Comparison of ENCODE assay signal across 15 mouse cellular contexts in genomic region chr16:8933121-8933520, GRCm38 (mm10).
"Had no signal": no experiment of that assay in that cellular context is flagged by ENCODE, and none has a peak within 500 bp of the region (broad histone marks: within the 10 kb centered on the region; RNA-seq: fewer than 3 reads in every experiment).

No protein-coding gene starts in this region.

- H3K4me3 ChIP-seq: lung, embryonic 15.5 days; megakaryocyte, embryonic 14.5 days; midbrain, embryonic 13.5 days; midbrain, embryonic 15.5 days; neural tube, embryonic 12.5 days; stomach, embryonic 15.5 days had no signal

- H3K36me3 ChIP-seq: lung, embryonic 15.5 days; midbrain, embryonic 13.5 days; midbrain, embryonic 15.5 days; neural tube, embryonic 12.5 days; stomach, embryonic 15.5 days had no signal

- H3K27me3 ChIP-seq: lung, embryonic 15.5 days; megakaryocyte, embryonic 14.5 days; midbrain, embryonic 13.5 days; midbrain, embryonic 15.5 days; neural tube, embryonic 12.5 days; stomach, embryonic 15.5 days had no signal

- DNase-seq: lung, adult 2 months; lung, postnatal 14 days; lung, postnatal 36 days; right cerebral cortex, postnatal 14 days; thymus, adult 2 months; thymus, postnatal 25 days; thymus, postnatal 4 days had no signal

- H3K27ac ChIP-seq: lung, embryonic 15.5 days; macrophage; midbrain, embryonic 13.5 days; midbrain, embryonic 15.5 days; neural tube, embryonic 12.5 days; stomach, embryonic 15.5 days; stomach, postnatal 0 days had no signal

- H3K9ac ChIP-seq: lung, embryonic 15.5 days; midbrain, embryonic 13.5 days; midbrain, embryonic 15.5 days; neural tube, embryonic 12.5 days; stomach, embryonic 15.5 days had no signal

- H3K4me1 ChIP-seq: lung, embryonic 15.5 days; megakaryocyte, embryonic 14.5 days; neural tube, embryonic 12.5 days; stomach, embryonic 15.5 days had no signal
